Mouse (Mus musculus): ENCODE data around the gene Irf1.

DNA sequence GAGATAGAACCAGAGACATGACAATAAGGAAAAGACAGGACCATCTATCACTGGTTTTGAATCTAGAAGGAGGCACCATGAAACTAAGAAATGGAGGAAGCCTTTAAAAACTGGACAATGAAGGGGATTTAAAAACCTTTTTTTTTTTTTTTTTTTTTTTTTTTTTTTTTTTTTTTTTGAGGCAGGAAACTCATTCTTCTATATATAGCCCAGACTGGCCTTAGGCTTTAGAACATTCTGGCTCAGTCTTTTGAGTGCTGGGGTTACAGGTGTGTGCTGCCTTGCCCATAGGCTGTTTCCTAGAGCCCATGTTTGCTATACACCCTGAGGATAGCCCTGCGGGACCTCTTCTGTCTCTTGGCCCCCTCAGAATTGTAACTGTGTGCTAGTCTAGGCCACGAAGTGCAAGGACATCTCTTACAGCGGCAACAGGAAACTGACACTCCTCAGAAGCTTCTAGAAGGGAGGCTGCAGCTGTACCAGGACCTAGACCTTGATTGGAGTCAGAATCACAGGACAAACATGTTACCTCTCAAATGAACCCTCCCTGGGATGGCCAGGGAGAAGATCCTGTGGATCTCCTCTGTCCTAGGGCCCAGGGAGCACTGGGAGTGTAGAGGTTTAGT is 15.6 kb downstream of the Irf1 start:
- TF ChIP-seq CTCF (conservative IDR thresholded peaks at IDR 0.05; ENCODE audit: insufficient read depth, insufficient read length, low read depth, low read length) = no peak
- TF ChIP-seq POLR2A (IDR thresholded peaks at IDR 0.05; ENCODE audit: low read depth, low read length) = no peak

All from kidney, adult 2 months (tissue).